Mouse (Mus musculus) kidney, postnatal 0 days (tissue): ENCODE data around the gene Arhgap6. TPM values are rescaled to one million over a fixed set of nuclear protein-coding genes. Genes with fewer than 3 reads are reported as not detected.

Source experiments
- ATAC-seq: fragments of 200-750 bp; cut with Nextera tagmentation; replicated peaks from 2 replicates; pipeline ENCODE4 v1.8.0; 2017; ENCODE audit warnings: low read depth, moderate number of reproducible peaks, moderate TSS enrichment, moderate library complexity; ENCODE audit not compliant: low FRiP score
- DNase-seq: peaks from one replicate; pipeline ENCODE4 v3.0.0-alpha.2; 2016; ENCODE audit warnings: low spot score
- H3K27ac ChIP-seq: fragments of 300-500 bp; sonication (generic); 2 replicates; pipeline ENCODE4 v1.5.1; 2014; ENCODE audit warnings: mild to moderate bottlenecking
- H3K27me3 ChIP-seq: fragments of 300-500 bp; sonication (generic); 2 replicates; pipeline ENCODE4 v1.6.1; 2014; ENCODE audit warnings: low read length, mixed read lengths; ENCODE audit not compliant: insufficient read depth
- H3K36me3 ChIP-seq: fragments of 300-500 bp; sonication (generic); 2 replicates; pipeline ENCODE4 v1.6.1; 2014; ENCODE audit warnings: low read length, mixed read lengths; ENCODE audit not compliant: insufficient read depth
- H3K4me1 ChIP-seq: fragments of 300-500 bp; sonication (generic); replicated peaks from 2 replicates; pipeline ENCODE4 v1.6.1; 2014; ENCODE audit warnings: antibody characterized with exemption, low read length, mixed read lengths; ENCODE audit not compliant: insufficient read depth
- H3K4me2 ChIP-seq: fragments of 300-500 bp; sonication (generic); 2 replicates; pipeline ENCODE4 v1.6.1; 2014; ENCODE audit warnings: mild to moderate bottlenecking, low read length, moderate library complexity, mixed read lengths
- H3K4me3 ChIP-seq: fragments of 300-500 bp; sonication (generic); replicated peaks from 2 replicates; pipeline ENCODE4 v1.5.1; 2014; ENCODE audit warnings: low read depth, low read length
- H3K9ac ChIP-seq: fragments of 300-500 bp; sonication (generic); 2 replicates; pipeline ENCODE4 v1.6.1; 2014; ENCODE audit warnings: low read depth, low read length
- H3K9me3 ChIP-seq: fragments of 300-500 bp; sonication (generic); replicated peaks from 2 replicates; pipeline ENCODE4 v1.6.1; 2016; ENCODE audit warnings: low read length, inconsistent platforms, mixed read lengths
- CTCF ChIP-seq: IDR thresholded peaks from 2 replicates; pipeline ENCODE4 v1.5.1; 2016; ENCODE audit warnings: antibody characterized with exemption, low read depth, mild to moderate bottlenecking, moderate library complexity
- WGBS: fragments of 180-500 bp; shearing (Covaris S2); extraction: QIAGEN DNeasy Blood & Tissue Kit; methylation state at CpG from one replicate; pipeline ENCODE4 v1.1.7; 2014; 5-methylcytosine and 5-hydroxymethylcytosine counted together
- polyA plus RNA-seq: library from polyadenylated mRNA; unstranded; fragments of >200 nt; fragmentation: Nextera tagmentation; extraction: Ambion mirVana; gene quantifications from 2 replicates; pipeline ENCODE4 v1.2.1, GENCODE M21; 2015

Arhgap6 gene
- polyA plus RNA-seq: 3.9 and 4.1 TPM in 2 replicates

DNA sequence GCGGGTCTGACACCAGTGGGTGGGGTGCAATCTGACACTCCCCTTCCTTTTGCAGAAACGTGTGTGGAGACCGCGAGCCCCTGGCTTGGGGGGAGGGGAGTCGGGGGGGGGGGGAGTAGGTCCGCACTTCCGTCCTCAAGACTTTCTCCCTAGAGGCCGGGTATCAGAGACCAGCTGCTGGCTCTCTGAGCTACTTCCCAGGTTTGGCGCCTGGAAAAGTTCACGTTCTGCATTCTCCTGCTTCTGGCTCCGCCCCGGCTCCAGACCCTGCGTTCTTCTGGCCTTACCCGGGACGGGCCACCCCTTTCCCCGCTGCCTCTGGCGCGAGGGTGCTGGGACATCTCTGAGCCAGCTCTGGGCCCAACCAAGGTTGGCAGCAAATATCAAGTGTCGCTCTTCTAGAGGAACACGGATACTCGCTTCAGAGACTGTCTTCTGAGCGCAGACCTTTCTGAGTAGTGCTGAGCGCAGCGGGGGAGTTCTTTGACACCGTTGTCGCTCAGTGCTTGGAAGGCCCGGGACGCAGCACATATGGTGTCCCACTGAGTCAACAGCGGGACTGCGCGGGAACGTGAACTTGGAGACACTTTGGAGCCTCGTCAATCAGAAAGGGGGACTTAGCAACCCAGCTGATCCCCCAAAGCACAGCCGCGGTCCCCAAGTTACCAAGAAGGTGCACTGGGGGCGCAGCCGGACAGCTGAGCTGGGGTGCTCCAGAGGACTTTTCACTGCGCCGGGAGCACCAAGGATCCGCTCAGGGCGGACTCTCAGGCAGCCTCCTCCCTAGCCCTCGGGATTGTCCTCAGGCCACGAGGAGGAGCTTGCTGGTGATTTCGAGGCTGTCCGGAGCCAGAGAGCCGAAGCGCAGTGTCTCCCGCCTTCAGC is at the start of gene Arhgap6:
TSS of gene Arhgap6 (plus strand) at position 126 of the 885 bp plus-strand sequence.
- 26% methylated on average over 43 of the region's 48 CpGs for WGBS
- peak; percentile 55 for DNase-seq
- no peaks in the 10 kb centered on the region for H3K36me3 ChIP-seq

DNA sequence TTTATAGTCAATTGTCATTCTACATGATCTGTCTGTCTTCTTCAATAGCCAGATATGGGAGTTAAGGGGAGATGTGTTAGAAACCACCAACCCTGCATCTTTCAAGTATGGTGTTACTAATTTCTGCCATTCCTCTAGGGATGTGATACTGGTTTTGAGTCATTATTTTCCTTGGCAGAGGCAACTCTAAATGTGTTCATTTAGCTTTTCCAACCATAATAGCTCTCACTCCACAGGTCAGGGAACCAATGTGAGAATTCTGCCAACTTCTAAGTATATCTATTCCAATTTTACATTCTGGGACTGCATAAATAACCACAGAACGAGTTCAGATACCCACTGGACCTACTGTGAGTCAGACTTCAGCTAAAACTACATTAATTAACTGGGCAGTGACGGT is 47.9 kb upstream of the Arhgap6 start:
- Histone ChIP-seq H3K27me3 (no peaks in the 10 kb centered on the region), H3K9me3 (no peaks in the 10 kb centered on the region), H3K27ac (no peak overlapping the region), H3K4me2 (no peak overlapping the region), H3K4me1 (no peaks in the 10 kb centered on the region), H3K36me3 (no peaks in the 10 kb centered on the region), H3K9ac (no peak overlapping the region), H3K4me3 (no peak overlapping the region)
- ATAC-seq (no peak), DNase-seq (no peak)
- WGBS: 43% methylated on average over 2 of the region's 2 CpGs
- no peak for TF ChIP-seq CTCF

More for the DNA sequence above, at the start of gene Arhgap6:
- no peak for TF ChIP-seq CTCF
- Histone ChIP-seq H3K4me2 (peak within 1 kb of the TSS; percentile 70), H3K4me3 (peak within 1 kb of the TSS; percentile 41), H3K4me1 (no peaks in the 10 kb centered on the region), H3K27ac (no peak within 1 kb of the TSS), H3K27me3 (no peaks in the 10 kb centered on the region), H3K9me3 (no peaks in the 10 kb centered on the region), H3K9ac (0 out of 2 replicates have a peak within 1 kb of the TSS, but pooled peaks have one; percentile 27)
- peak; percentile 59 for ATAC-seq

DNA sequence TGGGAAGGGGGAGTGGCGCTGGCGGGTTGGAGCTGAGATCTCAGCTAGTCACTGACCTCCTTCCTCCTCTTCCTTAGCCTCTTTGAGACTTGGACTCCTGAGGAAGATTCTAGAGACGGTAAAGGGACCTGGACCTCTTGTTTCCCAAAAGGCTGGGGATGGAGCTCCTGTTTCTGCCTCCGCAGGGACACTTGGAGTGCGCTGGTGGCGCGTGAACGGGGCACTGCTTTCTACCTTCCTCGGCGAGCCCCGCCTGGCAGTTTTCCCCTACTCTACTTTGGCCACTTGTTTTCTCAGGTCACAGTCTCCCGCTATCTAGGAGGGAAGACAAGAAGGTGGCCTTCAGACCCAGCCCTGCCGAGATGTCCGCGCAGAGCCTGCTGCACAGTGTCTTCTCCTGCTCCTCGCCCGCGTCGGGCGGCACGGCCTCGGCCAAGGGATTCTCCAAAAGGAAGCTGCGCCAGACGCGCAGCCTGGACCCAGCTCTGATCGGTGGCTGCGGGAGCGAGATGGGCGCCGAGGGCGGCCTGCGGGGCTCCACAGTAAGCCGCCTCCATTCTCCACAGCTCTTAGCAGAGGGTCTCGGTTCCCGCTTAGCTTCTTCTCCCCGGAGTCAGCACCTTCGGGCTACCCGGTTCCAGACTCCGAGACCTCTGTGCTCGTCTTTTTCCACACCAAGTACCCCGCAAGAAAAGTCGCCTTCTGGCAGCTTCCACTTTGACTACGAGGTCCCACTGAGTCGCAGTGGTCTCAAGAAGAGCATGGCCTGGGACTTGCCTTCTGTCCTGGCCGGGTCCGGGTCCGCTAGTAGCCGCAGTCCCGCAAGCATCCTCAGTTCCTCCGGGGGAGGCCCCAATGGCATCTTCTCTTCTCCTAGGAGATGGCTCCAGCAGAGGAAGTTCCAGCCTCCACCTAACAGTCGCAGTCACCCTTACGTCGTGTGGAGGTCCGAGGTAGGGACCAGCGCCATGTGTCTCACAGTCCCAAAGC is 1.3 kb downstream of the Arhgap6 start:
- no peak for TF ChIP-seq CTCF
- ATAC-seq (no peak), DNase-seq (no peak)
- no peak overlapping the region for H3K9ac ChIP-seq
- WGBS: 26% methylated on average over 50 of the region's 55 CpGs
- H3K4me1 ChIP-seq: no peaks in the 10 kb centered on the region
- peak overlapping the region; percentile 41 for H3K4me3 ChIP-seq
- H3K27ac ChIP-seq: no peak overlapping the region
- no peaks in the 10 kb centered on the region for H3K9me3 ChIP-seq
- peak overlapping the region; percentile 70 for H3K4me2 ChIP-seq
- H3K36me3 ChIP-seq: no peaks in the 10 kb centered on the region
- H3K27me3 ChIP-seq: no peaks in the 10 kb centered on the region

DNA sequence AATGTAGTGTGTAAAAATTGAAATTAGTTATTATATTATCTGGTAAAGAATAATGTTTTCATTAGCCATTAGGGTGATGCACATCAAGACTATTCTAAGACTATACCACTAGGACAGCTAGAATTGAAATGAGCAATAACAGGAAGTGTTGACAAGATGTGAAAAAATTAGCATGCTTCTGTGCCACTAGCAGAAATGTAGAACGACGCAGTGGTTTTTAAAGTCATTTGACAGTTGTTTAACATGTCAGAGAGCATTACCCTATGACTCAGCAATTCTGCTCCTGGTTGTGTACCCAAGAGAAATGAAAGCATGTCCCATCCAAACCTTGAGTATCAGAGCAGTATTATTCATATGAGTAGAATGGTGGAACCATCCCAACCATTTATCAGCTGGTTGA is 9.8 kb downstream of the Arhgap6 start:
- DNase-seq (no peak), ATAC-seq (no peak)
- TF ChIP-seq CTCF: no peak
- no peaks in the 10 kb centered on the region for H3K4me1 ChIP-seq
- 85% methylated on average over 2 of the region's 2 CpGs for WGBS
- no peak overlapping the region for H3K4me2 ChIP-seq
- no peak overlapping the region for H3K4me3 ChIP-seq
- H3K36me3 ChIP-seq: no peaks in the 10 kb centered on the region
- H3K27ac ChIP-seq: no peak overlapping the region
- H3K9me3 ChIP-seq: no peaks in the 10 kb centered on the region
- H3K9ac ChIP-seq: no peak overlapping the region
- no peaks in the 10 kb centered on the region for H3K27me3 ChIP-seq

DNA sequence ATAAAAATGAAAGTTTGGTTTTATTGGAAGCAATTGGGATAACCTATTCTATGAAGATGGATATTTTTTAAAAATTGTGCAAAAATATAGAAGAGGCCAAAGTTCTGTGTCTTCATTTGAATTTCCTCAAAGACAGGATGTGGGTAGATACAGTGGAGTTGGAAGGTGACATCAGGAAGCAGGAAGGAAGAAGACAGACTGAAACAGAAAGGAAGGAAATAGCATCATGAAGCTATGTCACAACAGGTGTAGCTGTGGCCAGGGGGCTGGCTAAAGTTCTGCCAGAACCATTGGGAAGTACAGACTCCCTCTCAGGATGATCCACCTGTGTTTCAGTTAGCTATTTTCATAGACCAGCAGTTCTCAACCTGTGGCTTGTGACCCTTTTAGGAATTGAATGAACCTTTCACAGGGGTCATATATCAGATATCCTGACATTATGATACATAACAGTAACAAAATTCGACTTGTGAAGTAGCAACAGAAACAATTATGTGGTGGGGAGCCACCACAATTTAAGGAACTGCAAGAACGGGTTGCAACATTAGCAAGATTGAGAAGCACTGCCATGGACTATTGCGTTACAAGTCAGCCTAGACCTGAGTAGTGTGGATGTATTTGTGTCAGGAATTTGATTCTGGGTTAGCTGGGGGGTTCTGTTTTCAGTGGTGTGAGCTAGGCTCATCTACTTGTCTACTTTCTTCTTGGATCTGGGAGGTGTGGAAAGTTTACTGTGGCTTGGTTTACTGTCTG is 15.8 kb downstream of the Arhgap6 start:
- 65% methylated on average over 3 of the region's 3 CpGs for WGBS
- Histone ChIP-seq H3K27me3 (no peaks in the 10 kb centered on the region), H3K27ac (no peak overlapping the region), H3K4me2 (no peak overlapping the region), H3K9me3 (no peaks in the 10 kb centered on the region), H3K36me3 (no peaks in the 10 kb centered on the region), H3K9ac (no peak overlapping the region), H3K4me3 (no peak overlapping the region), H3K4me1 (no peaks in the 10 kb centered on the region)
- no peak for TF ChIP-seq CTCF
- DNase-seq (no peak), ATAC-seq (no peak)
